Mouse (Mus musculus): Measurements from ENCODE around the gene Polr2l.

Polr2l gene

GRCm38 (mm10) chr7:141432186-141432611 is 42.7 kb downstream of the Polr2l start:
- no peak for DNase-seq (ENCODE audit: low read depth)

GRCm38 (mm10) chr7:141431434-141432185 is 43.3 kb downstream of the Polr2l start:
- no peak for DNase-seq (ENCODE audit: low read depth)

GRCm38 (mm10) chr7:141430585-141431240 is 44.2 kb downstream of the Polr2l start:
- no peak for DNase-seq (ENCODE audit: low read depth)

- DNase-seq (ENCODE audit: low read depth), result no peak
These were observed 44.9 kb downstream of the Polr2l start for GRCm38 (mm10) chr7:141429840-141430584.

- DNase-seq (ENCODE audit: low read depth), result no peak
These were observed 45.6 kb downstream of the Polr2l start, which contains the start of gene Cend1 for GRCm38 (mm10) chr7:141429310-141429709. TSS of gene Cend1 (minus strand) at chr7:141429491.

GRCm38 (mm10) chr7:141428701-141429100 is 46.2 kb downstream of the Polr2l start:
- no peak for DNase-seq (ENCODE audit: low read depth)

GRCm38 (mm10) chr7:141426948-141427730 is 47.8 kb downstream of the Polr2l start:
- no peak for DNase-seq (ENCODE audit: low read depth)

GRCm38 (mm10) chr7:141423811-141424210 is 51.1 kb downstream of the Polr2l start:
- DNase-seq (ENCODE audit: low read depth), result no peak
